Mouse (Mus musculus) lung, embryonic 15.5 days (tissue): ENCODE measurements around the gene Rpl18. TPM values are rescaled to one million over a fixed set of nuclear protein-coding genes. Genes with fewer than 3 reads are reported as not detected.
A peak's percentile ranks its signal among the peaks of the same experiment; 100 is the strongest.

ENCODE experiments used
- ATAC-seq: fragments of 200-750 bp; cut with Nextera tagmentation; 2 replicates; pipeline ENCODE4 v1.8.0; 2017; ENCODE audit warnings: moderate number of reproducible peaks, borderline replicate concordance; ENCODE audit not compliant: low FRiP score, low TSS enrichment; ENCODE audit errors: extremely low read depth
- H3K27ac ChIP-seq: fragments of 300-500 bp; sonication (generic); 2 replicates; pipeline ENCODE4 v1.5.1; 2015; ENCODE audit warnings: moderate library complexity, mild to moderate bottlenecking, inconsistent platforms
- H3K27me3 ChIP-seq: fragments of 300-500 bp; sonication (generic); 2 replicates; pipeline ENCODE4 v1.6.1; 2015; ENCODE audit warnings: inconsistent platforms
- H3K36me3 ChIP-seq: fragments of 300-500 bp; sonication (generic); 2 replicates; pipeline ENCODE4 v1.6.1; 2015; ENCODE audit warnings: inconsistent platforms
- H3K4me1 ChIP-seq: fragments of 300-500 bp; sonication (generic); 2 replicates; pipeline ENCODE4 v1.6.1; 2015; ENCODE audit warnings: inconsistent platforms
- H3K4me2 ChIP-seq: fragments of 300-500 bp; sonication (generic); 2 replicates; pipeline ENCODE4 v1.6.1; 2015; ENCODE audit warnings: inconsistent platforms, mild to moderate bottlenecking, moderate library complexity
- H3K4me3 ChIP-seq: fragments of 300-500 bp; sonication (generic); 2 replicates; pipeline ENCODE4 v1.5.1; 2015; ENCODE audit warnings: mild to moderate bottlenecking, inconsistent platforms
- H3K9ac ChIP-seq: fragments of 300-500 bp; sonication (generic); 2 replicates; pipeline ENCODE4 v1.6.1; 2015; ENCODE audit warnings: inconsistent platforms
- H3K9me3 ChIP-seq: fragments of 300-500 bp; sonication (generic); 2 replicates; pipeline ENCODE4 v1.6.1; 2016; ENCODE audit warnings: inconsistent platforms
- WGBS: fragments of 180-500 bp; shearing (Covaris S2); methylation state at CpG from one replicate; pipeline ENCODE4 v1.1.7; 2015; 5-methylcytosine and 5-hydroxymethylcytosine counted together
- polyA plus RNA-seq: library from polyadenylated mRNA; unstranded; fragments of >200 nt; fragmentation: Nextera tagmentation; extraction: Ambion mirVana; gene quantifications from 2 replicates; pipeline ENCODE4 v1.2.1, GENCODE M21; 2015

Rpl18 gene
- polyA plus RNA-seq, 1 experiment from 2014 or later, result 1,016 TPM

DNA sequence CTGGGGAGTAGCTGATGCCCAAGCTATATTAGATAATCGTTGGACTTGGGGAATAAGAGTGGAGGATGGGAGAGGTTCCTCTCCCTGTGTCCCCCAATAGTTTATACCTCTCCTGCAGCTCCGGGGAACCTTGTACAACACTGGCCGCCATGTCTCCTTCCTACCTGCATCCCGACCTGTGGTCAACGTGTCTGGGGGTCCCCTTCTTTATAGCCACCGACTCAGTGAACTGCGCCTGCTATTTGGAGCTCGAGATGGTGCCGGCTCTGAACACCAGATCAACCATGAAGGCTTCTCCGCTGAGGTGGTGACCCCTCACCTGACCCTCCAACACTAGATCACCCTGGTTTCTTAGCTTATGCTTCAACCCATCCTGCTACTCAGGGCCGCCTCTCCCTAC is 12.9 kb upstream of the Rpl18 start:
- Histone ChIP-seq H3K4me2 (no peak overlapping the region), H3K27ac (no peak overlapping the region), H3K4me3 (no peak overlapping the region), H3K4me1 (peaks cover 45% of the 10 kb centered on the region), H3K27me3 (peaks cover 33% of the 10 kb centered on the region), H3K9ac (no peak overlapping the region), H3K36me3 (no peaks in the 10 kb centered on the region), H3K9me3 (no peaks in the 10 kb centered on the region)
- ATAC-seq, result no peak
- 89% methylated on average over 11 of the region's 11 CpGs for WGBS

DNA sequence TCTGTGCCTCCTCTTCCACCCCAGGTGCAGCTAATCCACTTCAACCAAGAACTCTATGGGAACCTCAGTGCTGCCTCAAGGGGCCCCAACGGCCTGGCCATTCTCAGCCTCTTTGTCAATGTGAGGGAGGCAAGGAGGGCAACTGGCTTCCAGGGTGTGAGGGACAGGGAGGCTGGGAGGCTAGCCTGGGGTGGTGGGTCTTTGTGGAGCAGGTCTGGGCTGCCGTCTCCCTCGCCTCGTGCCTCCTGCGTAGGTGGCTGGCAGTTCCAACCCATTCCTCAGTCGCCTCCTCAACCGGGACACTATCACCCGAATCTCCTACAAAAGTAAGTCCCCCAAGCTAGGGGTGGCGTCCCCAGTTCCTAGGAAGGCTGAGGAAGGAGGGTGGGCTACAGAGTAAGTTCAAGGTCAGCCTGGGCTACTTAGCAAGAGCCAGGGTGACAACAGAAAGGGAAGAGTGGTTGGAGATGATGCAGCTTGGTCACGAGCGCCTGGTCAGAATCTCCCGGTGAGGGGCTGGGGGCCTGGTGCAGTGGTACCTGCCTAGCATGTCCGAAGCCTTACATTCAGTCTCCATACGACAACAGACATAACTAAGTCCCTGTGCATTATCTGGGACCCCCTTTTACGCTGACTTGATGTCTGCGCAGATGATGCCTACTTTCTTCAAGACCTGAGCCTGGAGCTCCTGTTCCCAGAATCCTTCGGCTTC is 12.3 kb upstream of the Rpl18 start:
- no peaks in the 10 kb centered on the region for H3K36me3 ChIP-seq
- H3K9ac ChIP-seq, result no peak overlapping the region
- no peak overlapping the region for H3K27ac ChIP-seq
- 85% methylated on average over 17 of the region's 17 CpGs for WGBS
- peaks cover 33% of the 10 kb centered on the region for H3K27me3 ChIP-seq
- peaks cover 52% of the 10 kb centered on the region for H3K4me1 ChIP-seq
- no peak overlapping the region for H3K4me3 ChIP-seq
- no peak for ATAC-seq
- no peaks in the 10 kb centered on the region for H3K9me3 ChIP-seq
- H3K4me2 ChIP-seq, result peak overlapping the region; percentile 98; the same call in 1 of the 2 replicates

DNA sequence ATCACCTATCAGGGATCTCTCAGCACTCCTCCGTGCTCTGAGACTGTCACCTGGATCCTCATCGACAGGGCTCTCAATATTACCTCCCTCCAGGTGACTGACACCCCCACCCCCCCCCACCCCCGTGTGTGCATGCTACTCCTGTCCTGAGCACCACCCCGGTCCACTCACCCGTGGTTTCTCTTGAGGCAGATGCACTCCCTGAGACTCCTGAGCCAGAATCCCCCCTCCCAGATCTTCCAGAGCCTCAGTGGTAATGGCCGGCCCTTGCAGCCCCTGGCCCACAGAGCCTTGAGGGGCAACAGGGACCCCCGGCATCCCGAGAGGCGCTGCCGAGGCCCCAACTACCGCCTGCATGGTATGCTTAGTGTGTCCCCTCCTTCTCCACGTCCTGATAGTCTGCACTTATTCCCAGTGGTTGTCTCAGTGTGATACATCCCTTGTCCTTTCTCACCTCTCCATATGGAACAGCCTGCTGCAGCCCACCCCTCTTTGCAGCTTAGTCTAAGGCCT is 11.7 kb upstream of the Rpl18 start:
- Histone ChIP-seq H3K27ac (peak overlapping the region; percentile 79), H3K4me2 (peak overlapping the region; percentile 98), H3K4me1 (peaks cover 58% of the 10 kb centered on the region), H3K36me3 (no peaks in the 10 kb centered on the region), H3K9me3 (no peaks in the 10 kb centered on the region), H3K9ac (peak overlapping the region; percentile 18; the same call in 1 of the 2 replicates), H3K4me3 (peak overlapping the region; percentile 40), H3K27me3 (peaks cover 29% of the 10 kb centered on the region)
- 33% methylated on average over 12 of the region's 12 CpGs for WGBS
- ATAC-seq, result no peak

DNA sequence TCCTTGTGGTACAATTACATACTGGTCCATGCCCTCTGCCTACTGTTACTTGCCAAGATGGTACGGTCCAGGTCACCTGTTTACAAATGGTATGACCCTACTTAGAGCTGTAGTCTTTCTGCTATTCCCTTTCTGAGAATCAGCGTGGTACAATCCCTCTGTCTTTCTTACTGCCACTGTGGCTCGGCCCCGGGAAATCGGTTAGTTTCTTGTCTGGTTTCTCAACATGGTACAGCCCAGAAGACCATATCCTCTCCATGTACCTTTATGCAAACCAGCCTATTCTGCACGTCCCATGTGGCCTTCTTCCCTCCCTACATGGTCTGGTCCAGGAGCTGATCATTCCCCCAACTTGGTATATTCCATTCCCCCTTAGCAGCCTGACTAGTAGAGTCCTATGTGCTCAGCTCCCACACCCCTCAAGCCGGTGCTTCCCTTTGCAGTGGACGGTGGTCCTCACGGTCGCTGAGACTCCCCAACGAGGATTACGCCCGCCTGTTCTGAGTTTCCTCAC is 11.2 kb upstream of the Rpl18 start:
- peak overlapping the region; percentile 98 for H3K4me2 ChIP-seq
- H3K27me3 ChIP-seq, result peaks cover 23% of the 10 kb centered on the region
- peak overlapping the region; percentile 40 for H3K4me3 ChIP-seq
- no peaks in the 10 kb centered on the region for H3K36me3 ChIP-seq
- H3K9ac ChIP-seq, result peak overlapping the region; percentile 33; the same call in 1 of the 2 replicates
- ATAC-seq, result peak; percentile 29; the same call in 1 of the 2 replicates
- H3K27ac ChIP-seq, result peak overlapping the region; percentile 79
- H3K4me1 ChIP-seq, result peaks cover 63% of the 10 kb centered on the region
- H3K9me3 ChIP-seq, result no peaks in the 10 kb centered on the region
- under 1% methylated on average over 13 of the region's 13 CpGs for WGBS

DNA sequence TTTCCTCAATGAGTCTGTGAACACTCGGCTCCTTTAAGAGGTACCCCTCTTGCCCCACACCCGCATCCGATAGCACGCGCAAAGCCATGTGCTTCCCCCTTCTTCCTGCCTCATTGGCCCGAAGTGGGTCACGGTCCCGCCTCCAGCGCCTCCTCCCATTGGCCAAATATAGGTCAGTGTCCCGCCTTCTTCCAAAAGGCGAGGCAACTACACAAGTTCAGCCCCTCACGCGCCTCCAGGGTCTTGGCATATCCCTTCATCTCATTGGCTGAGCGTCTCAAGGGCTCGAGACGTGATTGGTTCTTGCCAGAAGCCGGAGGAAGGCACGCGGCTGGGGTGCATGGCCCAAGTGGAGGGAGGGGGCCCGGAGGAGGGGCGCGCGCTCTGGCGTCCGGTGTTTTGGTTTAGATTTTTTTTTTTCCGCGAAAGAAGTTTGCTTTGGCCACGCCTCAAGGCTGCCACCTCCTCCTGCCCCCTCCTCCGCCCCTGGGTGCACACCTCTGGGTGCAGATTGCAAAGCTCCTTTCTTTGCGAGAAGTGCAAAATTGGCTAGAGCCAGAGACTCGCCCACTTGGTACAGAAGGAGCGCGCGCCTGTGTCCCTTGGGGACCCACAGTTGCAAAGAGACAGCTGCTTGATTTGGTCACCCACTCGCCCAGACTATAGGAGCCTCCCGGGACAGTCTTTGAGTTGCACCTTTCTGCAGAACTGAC is 10.4 kb upstream of the Rpl18 start, which contains the start of gene Dbp:
Dbp (plus strand) TSS at position 359 of the 713 bp plus-strand sequence.
- H3K4me1 ChIP-seq, result peaks cover 64% of the 10 kb centered on the region
- H3K4me2 ChIP-seq, result peak within 1 kb of the TSS; percentile 98
- under 1% methylated on average over 36 of the region's 36 CpGs for WGBS
- no peaks in the 10 kb centered on the region for H3K9me3 ChIP-seq
- peak within 1 kb of the TSS; percentile 77 for H3K9ac ChIP-seq
- peaks cover 15% of the 10 kb centered on the region for H3K27me3 ChIP-seq
- peak within 1 kb of the TSS; percentile 86 for H3K27ac ChIP-seq
- no peaks in the 10 kb centered on the region for H3K36me3 ChIP-seq
- ATAC-seq, result peak; percentile 90
- peak within 1 kb of the TSS; percentile 61 for H3K4me3 ChIP-seq

DNA sequence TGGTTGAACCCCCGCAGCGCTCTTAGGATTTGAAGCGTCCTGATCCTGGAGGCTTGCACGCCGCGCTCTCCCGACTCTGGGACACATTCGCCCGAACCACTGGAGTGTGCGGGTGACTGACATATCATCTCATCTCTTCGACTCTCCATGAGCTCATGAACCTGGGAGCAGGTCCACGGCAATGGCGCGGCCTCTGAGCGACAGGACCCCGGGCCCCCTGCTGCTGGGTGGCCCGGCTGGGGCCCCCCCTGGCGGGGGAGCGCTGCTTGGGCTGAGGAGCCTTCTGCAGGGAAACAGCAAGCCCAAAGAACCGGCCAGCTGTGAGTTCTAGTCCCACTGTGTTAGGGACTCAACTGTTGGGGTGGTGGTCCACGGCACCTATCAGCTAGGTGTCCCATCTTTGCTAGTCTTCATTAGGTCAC is 9.8 kb upstream of the Rpl18 start:
- Histone ChIP-seq H3K9ac (peak overlapping the region; percentile 77), H3K4me3 (peak overlapping the region; percentile 61), H3K27ac (peak overlapping the region; percentile 86), H3K9me3 (no peaks in the 10 kb centered on the region), H3K36me3 (peaks cover 1% of the 10 kb centered on the region), H3K4me2 (peak overlapping the region; percentile 98), H3K27me3 (peaks cover 10% of the 10 kb centered on the region), H3K4me1 (peaks cover 59% of the 10 kb centered on the region)
- 1% methylated on average over 21 of the region's 21 CpGs for WGBS
- no peak for ATAC-seq

DNA sequence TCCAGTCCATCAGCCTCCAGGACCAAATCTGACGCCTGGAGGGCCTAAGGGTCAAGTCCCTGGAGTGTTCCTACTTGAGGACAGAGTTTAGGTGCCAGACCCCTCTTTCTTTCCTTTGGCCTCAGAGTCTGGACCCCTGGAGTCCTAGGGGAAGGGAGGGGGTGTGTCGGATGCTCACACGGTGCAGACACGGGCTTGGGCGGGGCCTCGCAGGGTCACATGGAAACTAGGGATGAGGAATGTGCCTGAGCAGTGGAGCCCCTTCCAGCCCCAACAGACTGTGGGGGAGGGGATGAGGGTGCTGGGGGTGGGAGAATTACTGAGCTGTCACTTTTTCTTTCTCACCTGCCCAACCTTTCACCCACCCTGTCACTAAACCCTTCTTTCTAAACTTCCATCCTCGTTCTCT is 9.4 kb upstream of the Rpl18 start:
- Histone ChIP-seq H3K27me3 (peaks cover 7% of the 10 kb centered on the region; the same call in 1 of the 2 replicates), H3K4me1 (peaks cover 57% of the 10 kb centered on the region)
- no peak for ATAC-seq

DNA sequence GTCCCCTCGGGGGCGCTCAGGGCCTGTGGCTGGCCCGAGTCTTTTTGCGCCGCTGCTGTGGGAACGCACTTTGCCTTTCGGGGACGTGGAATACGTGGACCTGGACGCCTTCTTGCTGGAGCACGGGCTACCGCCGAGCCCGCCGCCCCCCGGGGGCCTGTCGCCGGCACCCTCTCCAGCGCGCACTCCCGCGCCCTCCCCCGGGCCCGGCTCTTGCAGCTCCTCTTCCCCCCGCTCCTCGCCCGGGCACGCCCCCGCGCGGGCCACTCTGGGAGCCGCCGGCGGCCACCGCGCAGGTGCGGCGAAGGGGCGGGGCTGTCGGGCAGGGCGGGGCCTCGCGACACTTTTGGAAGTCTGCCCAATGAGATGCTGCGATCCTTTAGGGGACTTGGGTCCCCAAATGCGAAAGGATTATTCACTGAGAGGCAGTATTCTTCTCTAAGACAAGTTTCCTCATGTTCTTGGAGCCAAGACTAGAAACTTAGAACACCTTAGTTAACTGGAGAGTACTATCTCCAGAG is 8.5 kb upstream of the Rpl18 start:
- H3K9me3 ChIP-seq, result no peaks in the 10 kb centered on the region
- H3K27ac ChIP-seq, result peak overlapping the region; percentile 86
- no peak for ATAC-seq
- peak overlapping the region; percentile 61 for H3K4me3 ChIP-seq
- peaks cover 52% of the 10 kb centered on the region for H3K4me1 ChIP-seq
- H3K9ac ChIP-seq, result peak overlapping the region; percentile 77
- no peaks in the 10 kb centered on the region; the same call in 1 of the 2 replicates for H3K27me3 ChIP-seq
- H3K36me3 ChIP-seq, result peaks cover 15% of the 10 kb centered on the region
- peak overlapping the region; percentile 98 for H3K4me2 ChIP-seq
- WGBS, result under 1% methylated on average over 29 of the region's 45 CpGs

More for the DNA sequence above, 9.4 kb upstream of the Rpl18 start:
- Histone ChIP-seq H3K9me3 (no peaks in the 10 kb centered on the region), H3K4me3 (peak overlapping the region; percentile 61), H3K4me2 (peak overlapping the region; percentile 98), H3K9ac (peak overlapping the region; percentile 77), H3K36me3 (peaks cover 6% of the 10 kb centered on the region), H3K27ac (peak overlapping the region; percentile 86)
- 1% methylated on average over 7 of the region's 7 CpGs for WGBS

DNA sequence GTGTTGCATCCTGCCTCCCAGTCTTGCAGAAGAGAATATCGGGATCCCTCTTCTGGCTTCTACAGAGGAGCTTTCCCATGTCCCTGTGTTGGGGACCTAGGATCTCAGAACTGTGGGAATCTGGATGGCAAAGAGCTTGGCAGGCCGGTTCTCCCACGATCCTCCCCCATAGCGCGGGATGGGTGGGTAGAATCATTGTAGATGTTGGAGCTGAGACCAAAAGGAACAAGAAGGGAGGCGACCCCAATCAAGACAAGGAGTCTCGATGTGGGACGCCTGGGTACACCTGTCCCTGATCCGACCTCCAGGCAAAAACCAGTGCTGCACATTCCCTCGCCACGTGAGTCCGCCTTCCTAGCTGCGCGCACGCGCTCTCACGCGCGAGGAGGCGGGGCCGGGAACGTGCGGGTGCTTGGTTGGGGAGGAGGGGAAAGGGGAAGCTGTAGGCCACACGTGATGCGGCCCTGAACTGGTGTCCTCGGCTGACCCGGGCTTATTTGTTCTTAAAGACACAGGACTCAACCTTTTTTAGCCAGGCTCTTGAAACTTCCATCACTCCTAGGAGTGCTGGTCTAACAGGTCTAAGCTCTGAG is 7.8 kb upstream of the Rpl18 start:
- Histone ChIP-seq H3K4me1 (peaks cover 52% of the 10 kb centered on the region), H3K27me3 (no peaks in the 10 kb centered on the region), H3K36me3 (peaks cover 22% of the 10 kb centered on the region), H3K27ac (peak overlapping the region; percentile 86), H3K4me2 (peak overlapping the region; percentile 98), H3K9ac (peak overlapping the region; percentile 8; the same call in 1 of the 2 replicates), H3K4me3 (peak overlapping the region; percentile 61), H3K9me3 (no peaks in the 10 kb centered on the region)
- ATAC-seq, result peak; percentile 16; the same call in 1 of the 2 replicates
- WGBS, result under 1% methylated on average over 27 of the region's 27 CpGs

DNA sequence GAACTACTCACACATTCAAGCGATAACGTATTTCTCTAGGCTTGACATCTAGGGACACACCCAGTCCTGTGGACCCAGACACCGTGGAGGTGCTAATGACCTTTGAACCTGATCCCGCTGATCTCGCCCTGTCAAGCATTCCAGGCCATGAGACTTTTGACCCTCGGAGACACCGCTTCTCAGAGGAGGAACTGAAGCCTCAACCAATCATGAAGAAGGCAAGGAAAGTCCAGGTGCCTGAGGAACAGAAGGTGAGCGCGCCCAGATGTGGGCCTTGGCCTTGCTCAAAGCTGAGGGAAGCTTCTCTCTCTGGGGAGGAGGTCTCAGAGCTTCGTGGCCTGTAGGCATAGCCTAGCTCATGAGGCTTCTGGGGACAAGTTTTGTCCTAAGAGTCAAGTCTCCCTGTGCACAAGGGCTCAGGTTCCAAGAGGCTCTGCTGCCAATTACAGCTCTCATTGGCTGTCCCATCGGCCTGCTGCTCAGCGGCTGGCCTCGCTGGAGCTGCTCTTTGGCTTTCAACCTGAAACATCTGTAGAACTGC is 7.0 kb upstream of the Rpl18 start:
- ATAC-seq, result no peak

DNA sequence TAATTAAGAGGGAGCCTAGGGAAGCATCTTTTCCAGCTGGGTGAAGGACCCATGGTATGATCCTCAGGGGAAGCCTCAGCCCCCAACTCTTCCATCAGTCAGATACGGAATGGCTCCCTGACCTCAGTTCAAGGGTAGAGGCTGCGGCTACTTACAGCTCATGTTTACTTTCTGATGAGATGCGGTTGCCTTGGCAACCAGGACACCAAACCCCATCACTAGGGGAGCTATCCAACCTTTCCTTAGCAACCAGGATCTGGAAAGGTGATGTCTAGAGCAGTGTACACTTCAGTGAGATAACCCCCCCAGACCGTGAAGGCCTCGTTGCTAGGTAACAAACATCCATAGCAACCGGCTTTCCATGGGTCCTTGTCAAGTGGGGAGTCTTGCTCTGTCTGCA is 6.2 kb upstream of the Rpl18 start:
- Histone ChIP-seq H3K4me3 (no peak overlapping the region), H3K9ac (no peak overlapping the region), H3K27ac (no peak overlapping the region), H3K27me3 (no peaks in the 10 kb centered on the region), H3K4me1 (peaks cover 56% of the 10 kb centered on the region), H3K4me2 (no peak overlapping the region), H3K9me3 (no peaks in the 10 kb centered on the region), H3K36me3 (peaks cover 34% of the 10 kb centered on the region)
- ATAC-seq, result no peak
- 36% methylated on average over 6 of the region's 6 CpGs for WGBS

More for the DNA sequence above, 7.0 kb upstream of the Rpl18 start:
- H3K9ac ChIP-seq, result no peak overlapping the region
- no peaks in the 10 kb centered on the region for H3K9me3 ChIP-seq
- peak overlapping the region; percentile 98 for H3K4me2 ChIP-seq
- H3K36me3 ChIP-seq, result peaks cover 30% of the 10 kb centered on the region
- H3K27ac ChIP-seq, result peak overlapping the region; percentile 86
- no peaks in the 10 kb centered on the region for H3K27me3 ChIP-seq
- H3K4me3 ChIP-seq, result 0 out of 2 replicates have a peak overlapping the region, but pooled peaks have one; percentile 61
- peaks cover 57% of the 10 kb centered on the region for H3K4me1 ChIP-seq
- 33% methylated on average over 13 of the region's 13 CpGs for WGBS
